Mouse (Mus musculus): ENCODE data around the gene Cisd1.
"Not testable (repeated sequence)": the region's sequence is repeated elsewhere in the genome, so short reads cannot be mapped to it uniquely, and the experiment has no call there.

Cisd1 gene

GRCm38 (mm10) chr10:71344579-71345143 is at the start of gene Cisd1:
TSS of gene Cisd1 (minus strand) at chr10:71344954.
- in situ Hi-C loops (cut with MboI, MseI), result loop anchor here (5.0 to 10.0 kb wide), 3 partner anchors 107 to 1310 kb away; partner anchors contain the start of genes Tfam and Zwint

- in situ Hi-C loops (cut with MboI, MseI), result no loop called here
These were observed 44.6 kb upstream of the Cisd1 start for GRCm38 (mm10) chr10:71389311-71389710.

GRCm38 (mm10) chr10:71384159-71385044 is 39.6 kb upstream of the Cisd1 start:
- in situ Hi-C loops (cut with MboI, MseI), result no loop called here

GRCm38 (mm10) chr10:71383552-71383924 is 38.8 kb upstream of the Cisd1 start:
- in situ Hi-C loops (cut with MboI, MseI), result not testable (repeated sequence)

- in situ Hi-C loops (cut with MboI, MseI), result no loop called here
These were observed 38.3 kb upstream of the Cisd1 start for GRCm38 (mm10) chr10:71382858-71383551.

DNA sequence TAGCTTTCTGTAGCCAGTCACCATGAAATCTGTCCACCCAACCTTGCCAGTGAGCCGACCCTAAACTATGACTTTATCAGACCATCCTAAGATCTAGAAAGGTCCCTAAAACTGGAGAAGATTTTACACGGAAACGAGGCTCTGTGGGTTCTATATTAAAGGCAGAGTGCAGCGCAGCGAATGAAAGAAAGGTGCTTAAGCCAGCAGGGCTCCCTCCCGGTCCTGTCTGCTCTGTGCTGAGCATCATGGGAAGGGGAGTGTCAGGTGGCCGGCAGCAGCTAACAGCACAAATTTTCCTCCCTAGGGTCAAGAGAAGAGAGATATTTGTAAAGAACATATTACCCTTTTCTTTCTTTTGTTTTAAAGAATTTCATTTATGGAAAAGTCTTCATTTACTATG is 37.4 kb upstream of the Cisd1 start:
- in situ Hi-C loops (cut with MboI, MseI), result no loop called here

GRCm38 (mm10) chr10:71381471-71382033 is 36.8 kb upstream of the Cisd1 start:
- in situ Hi-C loops (cut with MboI, MseI), result no loop called here

DNA sequence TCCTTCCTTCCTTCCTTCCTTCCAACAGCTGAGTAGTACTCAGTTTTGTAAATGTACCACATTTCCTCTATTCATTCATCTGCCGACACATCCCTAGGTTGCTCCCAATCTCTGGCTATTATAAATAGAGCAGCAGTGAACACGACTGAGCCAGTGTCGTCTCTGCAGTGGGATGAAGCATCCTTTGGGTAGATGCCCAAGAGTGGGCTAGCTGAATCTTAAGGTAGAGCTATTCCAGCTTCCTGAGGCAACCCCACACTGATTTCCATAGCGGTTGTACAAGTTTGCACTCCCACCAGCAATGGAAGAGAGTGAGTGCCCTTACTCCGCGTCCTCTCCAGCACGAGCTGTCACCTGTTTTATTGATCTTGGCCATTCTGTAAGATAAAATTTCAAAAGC is 35.7 kb upstream of the Cisd1 start:
- in situ Hi-C loops (cut with MboI, MseI), result no loop called here

- in situ Hi-C loops (cut with MboI, MseI), result no loop called here
These were observed 31.3 kb upstream of the Cisd1 start for GRCm38 (mm10) chr10:71376014-71376413.

GRCm38 (mm10) chr10:71373706-71374105 is 29.0 kb upstream of the Cisd1 start:
- in situ Hi-C loops (cut with MboI, MseI), result no loop called here

DNA sequence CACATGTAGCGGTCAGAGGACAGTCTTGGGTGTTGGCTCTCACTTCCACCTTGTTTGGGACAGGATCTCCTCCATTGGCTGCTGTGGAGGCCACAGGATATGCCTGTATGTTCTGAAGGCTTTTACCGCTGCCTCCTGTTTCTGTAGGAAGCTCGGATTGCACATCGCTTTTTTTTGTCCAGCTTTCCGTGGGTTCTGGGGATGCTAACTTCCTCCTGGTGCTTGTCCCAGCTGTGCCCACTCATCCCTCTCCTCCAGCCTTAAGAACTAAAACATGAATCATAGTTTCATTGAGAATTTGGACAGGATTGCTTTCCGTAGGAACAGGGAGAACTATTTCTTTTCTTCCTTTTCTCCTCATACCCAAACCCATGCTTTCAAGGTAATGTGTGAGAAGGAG is 27.1 kb upstream of the Cisd1 start:
- in situ Hi-C loops (cut with MboI, MseI), result no loop called here

GRCm38 (mm10) chr10:71369466-71369865 is 24.7 kb upstream of the Cisd1 start:
- in situ Hi-C loops (cut with MboI, MseI), result no loop called here

GRCm38 (mm10) chr10:71368128-71368940 is 23.6 kb upstream of the Cisd1 start:
- in situ Hi-C loops (cut with MboI, MseI), result no loop called here

- in situ Hi-C loops (cut with MboI, MseI), result no loop called here
These were observed 19.1 kb upstream of the Cisd1 start for GRCm38 (mm10) chr10:71363858-71364257.

DNA sequence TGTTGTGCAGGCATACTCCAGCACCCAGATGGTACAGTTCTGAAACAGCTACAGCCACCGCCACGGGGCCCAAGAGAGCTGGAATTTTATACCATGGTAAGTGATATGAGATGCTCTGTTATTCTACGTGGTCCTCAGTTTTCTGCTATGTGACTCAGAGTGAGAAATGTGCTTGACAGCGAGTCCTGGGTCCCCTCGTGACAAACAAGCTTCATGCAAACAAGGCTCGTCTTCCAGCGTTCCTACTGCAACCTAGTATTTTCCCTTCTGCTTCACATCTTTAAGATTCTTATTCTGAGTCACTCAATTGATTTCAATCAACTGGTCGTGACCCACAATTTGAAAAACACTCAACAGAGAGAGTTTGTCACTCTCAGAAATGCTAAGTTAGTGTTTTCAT is 18.7 kb upstream of the Cisd1 start:
- in situ Hi-C loops (cut with MboI, MseI), result no loop called here

GRCm38 (mm10) chr10:71361836-71362562 is 17.2 kb upstream of the Cisd1 start:
- in situ Hi-C loops (cut with MboI, MseI), result no loop called here

GRCm38 (mm10) chr10:71361044-71361443 is 16.3 kb upstream of the Cisd1 start:
- in situ Hi-C loops (cut with MboI, MseI), result no loop called here

DNA sequence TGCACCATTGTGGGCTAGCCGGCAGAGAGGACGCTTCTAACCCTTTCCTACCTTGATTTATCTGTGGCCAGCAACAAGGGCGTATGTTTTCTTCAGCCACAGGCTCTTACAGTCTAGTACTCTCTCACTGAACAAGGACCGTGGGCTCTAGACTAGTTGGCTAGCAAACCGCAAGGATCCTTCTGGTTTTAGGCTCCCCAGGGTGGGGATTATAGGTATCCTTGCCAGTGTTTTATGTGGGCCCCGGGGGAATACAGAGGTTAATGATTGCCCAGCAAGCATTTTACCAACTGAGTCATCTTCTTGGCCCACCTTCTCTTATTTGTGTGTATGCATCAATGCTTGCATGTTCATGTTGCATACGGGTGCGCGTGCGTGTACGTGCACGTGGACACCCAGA is 10.2 kb upstream of the Cisd1 start:
- in situ Hi-C loops (cut with MboI, MseI), result no loop called here

DNA sequence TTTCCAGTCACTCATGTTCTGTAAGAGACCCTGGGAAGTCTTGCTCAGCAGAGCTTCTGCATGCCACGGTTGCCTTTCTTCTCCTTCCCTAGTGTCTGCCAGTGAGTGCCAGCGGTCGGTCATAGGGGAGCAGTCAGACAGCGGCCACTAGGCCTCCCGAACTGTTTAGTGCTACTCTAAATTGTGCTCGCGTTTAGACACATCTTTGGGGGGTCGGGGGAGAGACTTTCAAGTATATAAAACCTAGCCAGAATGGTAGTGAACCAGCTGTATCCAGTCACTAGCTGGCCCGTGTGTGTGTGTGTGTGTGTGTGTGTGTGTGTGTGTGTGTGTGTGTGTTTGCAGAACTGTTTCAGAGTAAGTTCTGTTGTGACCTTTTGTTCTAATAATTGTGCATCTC is 9.1 kb upstream of the Cisd1 start:
- in situ Hi-C loops (cut with MboI, MseI), result no loop called here

DNA sequence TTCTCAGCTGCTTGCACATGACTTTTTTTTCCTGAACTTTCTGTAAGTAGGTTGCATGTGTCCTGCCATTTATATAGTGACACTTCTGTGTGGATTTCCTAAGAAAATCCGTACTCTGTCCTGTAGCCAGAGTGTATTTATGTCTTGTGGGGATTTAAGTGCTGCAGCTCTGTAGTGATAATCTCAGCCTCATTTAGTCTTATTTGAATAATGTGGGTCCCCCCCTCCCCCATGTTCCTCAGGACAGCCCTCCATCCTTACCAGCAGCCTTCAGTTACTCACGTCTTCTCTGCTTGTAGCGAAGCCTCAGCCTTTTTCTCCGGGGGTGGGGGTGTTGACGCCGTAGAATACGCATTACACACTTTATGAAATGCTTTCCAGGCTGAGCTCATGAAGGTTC is 6.5 kb upstream of the Cisd1 start:
- in situ Hi-C loops (cut with MboI, MseI), result no loop called here

DNA sequence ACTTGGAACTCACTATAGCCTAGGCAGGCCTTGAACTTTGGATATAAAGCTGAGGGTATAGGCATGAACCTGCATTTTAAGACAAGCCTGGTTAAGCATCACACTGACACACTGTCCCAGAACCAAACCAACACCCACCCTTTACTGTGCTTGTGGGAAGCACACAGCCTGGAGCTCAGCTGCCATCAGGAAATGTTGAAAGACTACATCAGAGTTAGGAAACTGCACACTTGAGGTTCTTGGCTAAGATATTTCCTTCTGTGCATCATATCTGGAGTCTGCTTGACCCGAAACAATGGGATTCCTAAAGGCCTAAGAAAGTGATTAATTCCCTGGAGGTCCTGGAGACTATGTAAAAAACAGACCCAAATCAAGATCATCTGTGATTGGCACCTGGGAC is 4.5 kb upstream of the Cisd1 start:
- in situ Hi-C loops (cut with MboI, MseI), result loop anchor here (5.0 to 10.0 kb wide), 3 partner anchors 112 to 1306 kb away; partner anchors contain the start of genes Tfam and Zwint

Data from regulatory T cell (primary cell).